In the genomic region with DNA sequence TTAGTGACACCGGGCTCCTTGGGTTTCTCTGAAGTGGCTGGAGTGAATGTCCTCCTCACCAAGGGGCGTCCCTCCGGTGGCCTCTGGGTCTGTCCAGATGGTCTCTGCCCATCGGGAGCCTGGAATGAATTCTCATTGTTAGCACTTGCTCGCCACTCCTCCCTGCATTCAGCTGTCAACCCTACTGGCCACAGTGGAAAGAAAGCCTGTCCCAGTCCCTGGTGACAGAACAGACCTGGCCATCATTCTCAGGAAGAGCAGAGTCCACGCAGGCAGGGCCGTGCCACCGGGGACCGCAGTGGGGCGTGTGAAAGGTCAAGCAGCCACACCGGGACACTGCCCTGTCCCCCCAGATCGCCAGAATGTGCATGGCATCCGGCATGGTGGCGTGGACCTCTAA, we compare ENCODE assay signal across 8 mouse cellular contexts. TPM values are rescaled to one million over a fixed set of nuclear protein-coding genes. Genes with fewer than 3 reads are reported as not detected.
DNase-seq lines count a peak whose midpoint lies in the region; ATAC-seq and TF ChIP-seq lines count a peak whose summit lies in the region.

No protein-coding gene starts in this region.

- H3K4me3 ChIP-seq in heart, adult 2 months = no peak overlapping the region
- no peak overlapping the region for H3K4me3 ChIP-seq in brown adipose tissue, adult 24 weeks (ENCODE audit: insufficient read depth, low read depth, low read length)
- no peak overlapping the region for H3K4me3 ChIP-seq in hindbrain, postnatal 0 days (ENCODE audit: low read length)
- no peak overlapping the region for H3K4me3 ChIP-seq in midbrain, embryonic 13.5 days (replicated peaks)

- no peaks in the 10 kb centered on the region for H3K27me3 ChIP-seq in heart, adult 2 months (ENCODE audit: control insufficient read depth, insufficient read depth, low read length)
- H3K27me3 ChIP-seq in hindbrain, postnatal 0 days (ENCODE audit: insufficient read depth, low read length) = no peaks in the 10 kb centered on the region
- H3K27me3 ChIP-seq in midbrain, embryonic 13.5 days = no peaks in the 10 kb centered on the region

- peak overlapping the region; percentile 36 for H3K9ac ChIP-seq in heart, adult 2 months (ENCODE audit: low read depth, low read length)
- 0 out of 2 replicates have a peak overlapping the region, but pooled peaks have one; percentile 28 for H3K9ac ChIP-seq in hindbrain, postnatal 0 days (replicated peaks; ENCODE audit: low read length)
- 0 out of 2 replicates have a peak overlapping the region, but pooled peaks have one; percentile 42 for H3K9ac ChIP-seq in midbrain, embryonic 13.5 days (replicated peaks)

- TF ChIP-seq EP300 in heart, adult 2 months (IDR thresholded peaks at IDR 0.05; ENCODE audit: insufficient read depth, low read depth, low read length) = no peak

- H3K9me3 ChIP-seq in hindbrain, postnatal 0 days (ENCODE audit: low read length) = no peaks in the 10 kb centered on the region
- H3K9me3 ChIP-seq in midbrain, embryonic 13.5 days = no peaks in the 10 kb centered on the region

- peaks cover 48% of the 10 kb centered on the region for H3K4me1 ChIP-seq in heart, adult 2 months (ENCODE audit: control insufficient read depth, insufficient read depth, low read length)
- peaks cover 64% of the 10 kb centered on the region for H3K4me1 ChIP-seq in brown adipose tissue, adult 24 weeks (ENCODE audit: control insufficient read depth, insufficient read depth, insufficient read length, low read length)
- peaks cover 25% of the 10 kb centered on the region for H3K4me1 ChIP-seq in hindbrain, postnatal 0 days (ENCODE audit: insufficient read depth, low read length)
- peaks cover 54% of the 10 kb centered on the region for H3K4me1 ChIP-seq in midbrain, embryonic 13.5 days (replicated peaks)

- ATAC-seq in hindbrain, postnatal 0 days = peak; percentile 24; the same call in 1 of the 2 replicates
- ATAC-seq in midbrain, embryonic 13.5 days = peak; percentile 29

- peak overlapping the region; percentile 94 for H3K27ac ChIP-seq in heart, adult 2 months
- peak overlapping the region; percentile 89 for H3K27ac ChIP-seq in brown adipose tissue, adult 24 weeks (replicated peaks; ENCODE audit: low read depth, low read length)
- peak overlapping the region; percentile 45; the same call in 1 of the 2 replicates for H3K27ac ChIP-seq in hindbrain, postnatal 0 days
- peak overlapping the region; percentile 81 for H3K27ac ChIP-seq in midbrain, embryonic 13.5 days

- TF ChIP-seq CTCF in heart, adult 2 months (IDR thresholded peaks at IDR 0.05) = no peak
- TF ChIP-seq CTCF in hindbrain, postnatal 0 days (IDR thresholded peaks at IDR 0.05; ENCODE audit: low read depth) = no peak

- 0 out of 2 replicates have a peak, but pooled peaks have one; percentile 2 for TF ChIP-seq POLR2A in heart, adult 2 months (IDR thresholded peaks at IDR 0.05; ENCODE audit: insufficient read depth, low read depth, low read length)

- no peak overlapping the region for H3K4me2 ChIP-seq in hindbrain, postnatal 0 days (ENCODE audit: low read depth, low read length)
- peak overlapping the region; percentile 9 for H3K4me2 ChIP-seq in midbrain, embryonic 13.5 days (replicated peaks)

- H3K36me3 ChIP-seq in heart, adult 2 months (ENCODE audit: control insufficient read depth, insufficient read depth, low read length) = peaks cover 14% of the 10 kb centered on the region
- no peaks in the 10 kb centered on the region for H3K36me3 ChIP-seq in hindbrain, postnatal 0 days (ENCODE audit: insufficient read depth, low read length)
- H3K36me3 ChIP-seq in midbrain, embryonic 13.5 days = no peaks in the 10 kb centered on the region

- H3K79me2 ChIP-seq in heart, adult 2 months (replicated peaks; ENCODE audit: control insufficient read depth, insufficient read depth, low read length) = peaks cover 2% of the 10 kb centered on the region; the same call in 1 of the 2 replicates

- 26% methylated on average over 14 of the region's 14 CpGs for WGBS in heart, adult 2 months
- WGBS in hindbrain, postnatal 0 days = 12% methylated on average over 14 of the region's 14 CpGs
- 18% methylated on average over 14 of the region's 14 CpGs for WGBS in midbrain, embryonic 13.5 days

- peak in 1 of 2 experiments; percentile 37 for DNase-seq in heart, adult 2 months
- no peak for DNase-seq in heart, adult 9 months (ENCODE audit: low spot score in 2 of 2)
- DNase-seq in hindbrain, postnatal 0 days (ENCODE audit: low spot score) = peak; percentile 26
- no peak for DNase-seq in urinary bladder, postnatal 4 days (ENCODE audit: low spot score in 2 of 2)
- no peak for DNase-seq in adrenal gland, postnatal 14 days
- no peak for DNase-seq in right cerebral cortex, postnatal 4 days

- intact Hi-C loops in heart, adult 2 months (cut with DNase I) = no loop called here

RNA-seq across cellular contexts. Expression of a gene that starts 33.2 kb away (rescaled TPM):
- total RNA-seq in heart, adult 2 months (2021) = 10 to 100 TPM; 26.9 to 32.2 TPM
- polyA plus RNA-seq in heart, adult 2 months (2012; rRNA removed) = 33.4 and 35.5 TPM in 2 replicates
- 6.4 and 7.7 TPM in 2 replicates for polyA plus RNA-seq in brown adipose tissue, adult 24 weeks (2012; ENCODE audit: insufficient read depth, insufficient read length, missing spikeins)
- 25.8 and 29.7 TPM in 2 replicates for total RNA-seq in hindbrain, postnatal 0 days (2014; rRNA removed)
- 8.4 and 10.3 TPM in 2 replicates for polyA plus RNA-seq in hindbrain, postnatal 0 days (2015; fragmentation: Nextera tagmentation; extraction: Ambion mirVana)
- polyA plus RNA-seq in midbrain, embryonic 13.5 days (2015; fragmentation: Nextera tagmentation; extraction: Ambion mirVana) = 21.3 and 25.1 TPM in 2 replicates
- 21.3 and 25.6 TPM in 2 replicates for total RNA-seq in adrenal gland, postnatal 14 days (2021)

RNA-seq across cellular contexts. Expression of a gene that starts 57.4 kb away (rescaled TPM):
- 1,000 to 10,000 TPM; 1,877 to 2,293 TPM for total RNA-seq in heart, adult 2 months (2021)
- 1,651 and 1,954 TPM in 2 replicates for polyA plus RNA-seq in heart, adult 2 months (2012; rRNA removed)
- polyA plus RNA-seq in brown adipose tissue, adult 24 weeks (2012; ENCODE audit: insufficient read depth, insufficient read length, missing spikeins) = 310 and 421 TPM in 2 replicates
- total RNA-seq in hindbrain, postnatal 0 days (2014; rRNA removed) = 126 and 161 TPM in 2 replicates
- 152 and 158 TPM in 2 replicates for polyA plus RNA-seq in hindbrain, postnatal 0 days (2015; fragmentation: Nextera tagmentation; extraction: Ambion mirVana)
- 291 and 296 TPM in 2 replicates for polyA plus RNA-seq in midbrain, embryonic 13.5 days (2015; fragmentation: Nextera tagmentation; extraction: Ambion mirVana)
- 353 and 359 TPM in 2 replicates for total RNA-seq in adrenal gland, postnatal 14 days (2021)
